Mouse (Mus musculus) thymus, postnatal 36 days (tissue): Measurements from ENCODE around the gene Chrnd.

Experiments used
- DNase-seq, 2 experiments: peaks; one replicate each; pipeline ENCODE4 v3.0.0; 2022; ENCODE audit warnings: mixed read lengths in 2 of 2

Gene Chrnd

GRCm38 (mm10) chr1:87190429-87190828 is at the start of gene Chrnd:
Chrnd (plus strand) TSS chr1:87190607.
- no peak for DNase-seq

GRCm38 (mm10) chr1:87141550-87141949 is 48.9 kb upstream of the Chrnd start:
- no peak for DNase-seq

GRCm38 (mm10) chr1:87142456-87142855 is 48.0 kb upstream of the Chrnd start:
- DNase-seq, result no peak

- no peak for DNase-seq
Observed at GRCm38 (mm10) chr1:87143141-87143540, 47.3 kb upstream of the Chrnd start.

GRCm38 (mm10) chr1:87149422-87149821 is 41.0 kb upstream of the Chrnd start:
- DNase-seq, result no peak

- DNase-seq, result no peak
Observed at GRCm38 (mm10) chr1:87151286-87151685, 39.1 kb upstream of the Chrnd start.

- DNase-seq, result no peak
Observed at GRCm38 (mm10) chr1:87153776-87154500, 36.5 kb upstream of the Chrnd start.

GRCm38 (mm10) chr1:87154501-87155120 is 35.8 kb upstream of the Chrnd start:
- DNase-seq, result no peak

GRCm38 (mm10) chr1:87155531-87156198 is 34.7 kb upstream of the Chrnd start:
- no peak for DNase-seq

GRCm38 (mm10) chr1:87156199-87156587 is 34.2 kb upstream of the Chrnd start, which contains the start of gene Ecel1:
Ecel1 (minus strand) TSS chr1:87156521.
- DNase-seq, result no peak

- DNase-seq, result no peak
Observed at GRCm38 (mm10) chr1:87159396-87159795, 31.0 kb upstream of the Chrnd start.

GRCm38 (mm10) chr1:87164164-87164795 is 26.1 kb upstream of the Chrnd start:
- no peak for DNase-seq

GRCm38 (mm10) chr1:87164796-87165184 is 25.6 kb upstream of the Chrnd start:
- no peak for DNase-seq

- no peak for DNase-seq
Observed at GRCm38 (mm10) chr1:87170458-87170857, 19.9 kb upstream of the Chrnd start.

- DNase-seq, result no peak
Observed at GRCm38 (mm10) chr1:87171312-87171711, 19.1 kb upstream of the Chrnd start.

- DNase-seq, result no peak
Observed at GRCm38 (mm10) chr1:87172316-87172715, 18.1 kb upstream of the Chrnd start.

GRCm38 (mm10) chr1:87174006-87174955 is 16.1 kb upstream of the Chrnd start:
- peak; percentile 65 to 67 for DNase-seq

GRCm38 (mm10) chr1:87175852-87176292 is 14.5 kb upstream of the Chrnd start:
- DNase-seq, result no peak

GRCm38 (mm10) chr1:87180896-87181295 is 9.5 kb upstream of the Chrnd start:
- no peak for DNase-seq

- DNase-seq, result no peak
Observed at GRCm38 (mm10) chr1:87183013-87183412, 7.4 kb upstream of the Chrnd start, which contains the start of gene Prss56. Prss56 (plus strand) TSS chr1:87183313.

- no peak for DNase-seq
Observed at GRCm38 (mm10) chr1:87183998-87184750, 6.2 kb upstream of the Chrnd start.
